Mouse (Mus musculus) spleen, postnatal 36 days (tissue): ENCODE results near the gene Vps52.

Experiments used
- DNase-seq, 2 experiments: peaks; one replicate each; pipeline ENCODE4 v3.0.0; 2022; ENCODE audit warnings: low spot score in 2 of 2, mixed read lengths in 1 of 2

Vps52 gene

DNA sequence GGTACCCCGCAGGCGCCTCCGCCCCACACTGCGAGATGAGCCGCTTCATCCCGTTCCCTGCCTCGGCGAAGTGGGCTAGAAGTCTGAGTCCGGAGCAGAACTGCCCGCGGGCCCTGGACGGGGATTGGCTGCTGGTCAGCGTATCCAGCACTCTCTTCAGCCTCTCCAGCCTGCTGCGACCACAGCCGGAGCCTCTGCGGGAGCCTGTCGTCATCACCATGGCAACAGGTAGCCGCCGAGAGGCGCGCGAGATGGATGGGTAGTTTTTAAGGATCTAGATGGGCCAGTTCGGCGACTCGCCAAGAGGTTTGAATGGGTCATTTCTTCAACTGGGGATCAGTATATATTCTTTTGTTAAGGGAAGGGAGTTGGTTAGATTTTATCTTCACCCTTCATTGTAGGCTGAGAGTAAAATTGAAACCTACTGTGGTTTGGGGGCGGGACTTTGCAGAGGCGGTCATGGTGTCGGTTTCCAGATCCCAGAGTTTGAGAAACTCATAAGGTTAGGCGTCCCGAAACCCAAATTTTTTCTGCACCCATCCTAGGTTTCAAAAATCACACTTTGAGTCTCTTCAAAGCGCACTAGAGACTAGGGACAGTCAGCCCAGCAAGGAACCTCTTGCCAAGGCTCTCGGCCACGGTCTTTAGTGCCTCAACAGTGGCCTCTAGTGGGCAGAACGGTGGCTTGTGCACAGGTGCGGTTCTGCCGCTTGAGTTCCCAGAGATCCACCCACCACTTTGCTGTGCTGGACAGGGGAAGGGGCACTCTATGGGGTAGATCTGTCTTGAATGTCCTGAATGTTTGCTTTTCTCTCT is 35.1 kb upstream of the Vps52 start:
- peak; percentile 84 to 85 for DNase-seq

GRCm38 (mm10) chr17:33921361-33921760 is 34.3 kb upstream of the Vps52 start:
- DNase-seq, result no peak

DNA sequence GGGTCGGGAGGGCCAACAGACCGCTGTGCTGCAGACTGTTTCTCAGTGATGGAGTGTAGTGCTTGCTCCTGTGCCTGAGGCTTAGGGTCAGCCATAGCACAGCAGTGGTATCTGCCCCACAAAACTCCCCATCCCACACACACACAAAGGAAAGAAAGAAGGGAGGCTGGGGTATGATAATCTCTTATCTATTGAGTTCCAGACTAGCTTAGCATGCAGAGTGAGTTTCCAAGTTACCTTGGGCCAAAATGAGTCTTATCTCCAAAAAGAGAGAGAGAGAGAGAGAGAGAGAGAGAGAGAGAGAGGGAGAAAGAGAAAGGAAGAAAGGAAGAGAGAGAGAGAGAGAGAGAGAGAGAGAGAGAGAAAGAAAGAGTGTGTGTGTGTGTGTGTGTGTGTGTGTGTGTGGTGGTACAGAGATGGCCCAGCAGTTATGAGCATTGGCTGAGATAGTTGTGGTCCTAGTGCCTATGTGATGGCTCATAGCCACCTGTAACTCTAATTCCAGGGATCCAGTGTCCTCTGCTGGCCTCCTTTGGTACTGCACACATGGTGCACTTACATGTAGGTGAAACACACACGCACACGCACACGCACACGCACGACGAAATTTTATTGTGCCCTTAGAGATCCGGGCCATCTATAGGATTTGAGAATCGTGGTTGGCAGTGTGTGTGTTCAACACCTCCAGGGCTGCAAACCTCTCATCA is 30.9 kb upstream of the Vps52 start:
- no peak for DNase-seq

GRCm38 (mm10) chr17:33925406-33926116 is 30.1 kb upstream of the Vps52 start:
- DNase-seq, result no peak

GRCm38 (mm10) chr17:33926207-33926932 is 29.2 kb upstream of the Vps52 start:
- DNase-seq, result no peak

- DNase-seq, result no peak
These were observed 27.2 kb upstream of the Vps52 start for GRCm38 (mm10) chr17:33928251-33928947.

DNA sequence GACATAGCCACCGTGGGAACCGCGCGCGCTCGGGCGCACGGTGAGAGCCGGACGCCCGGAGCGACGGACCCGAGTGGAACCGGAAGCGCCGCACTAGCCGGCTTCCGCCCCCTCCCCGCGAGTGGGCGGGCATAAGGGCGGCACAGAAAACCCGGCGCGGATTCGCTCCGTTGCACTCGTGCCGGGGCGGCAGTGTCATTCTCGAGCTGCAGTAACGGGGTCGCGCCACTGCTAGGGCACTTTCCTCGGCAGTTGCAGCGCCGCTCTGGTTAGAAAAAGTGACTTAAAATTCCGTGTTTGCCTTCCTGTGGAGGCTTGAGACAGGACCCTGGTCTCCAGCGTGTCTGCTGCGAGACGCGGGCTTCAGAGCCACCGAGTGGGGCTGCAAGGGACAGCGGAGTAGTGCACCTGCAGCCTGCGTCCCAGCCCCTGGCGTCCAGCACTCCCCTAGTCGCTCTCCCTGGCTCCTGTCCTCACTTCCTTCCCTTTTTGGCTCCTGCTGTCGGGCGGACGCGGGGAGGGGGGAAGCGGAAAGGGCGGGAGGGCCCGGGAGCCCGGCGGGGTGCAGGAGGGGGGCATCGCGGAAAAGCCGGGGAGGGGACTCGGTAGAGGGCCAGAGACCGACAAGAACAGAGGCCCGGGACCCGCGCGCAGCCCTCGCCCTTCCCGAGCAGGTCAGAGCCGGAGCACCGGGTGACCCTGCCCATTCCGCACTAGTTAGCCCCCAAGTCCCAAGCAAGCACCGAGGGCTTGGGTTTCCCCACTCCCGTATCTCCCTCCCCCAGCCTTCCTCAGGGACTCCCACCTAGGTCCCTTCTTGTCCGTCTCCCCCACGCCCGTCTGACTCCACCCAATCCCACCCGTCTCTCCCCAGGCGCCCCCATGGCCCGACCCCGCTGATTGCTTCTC is 26.0 kb upstream of the Vps52 start, which contains the start of gene Rgl2:
Gene Rgl2 (plus strand): TSS at position 173 of the 909 bp plus-strand sequence.
- DNase-seq, result peak; percentile 88 to 91

DNA sequence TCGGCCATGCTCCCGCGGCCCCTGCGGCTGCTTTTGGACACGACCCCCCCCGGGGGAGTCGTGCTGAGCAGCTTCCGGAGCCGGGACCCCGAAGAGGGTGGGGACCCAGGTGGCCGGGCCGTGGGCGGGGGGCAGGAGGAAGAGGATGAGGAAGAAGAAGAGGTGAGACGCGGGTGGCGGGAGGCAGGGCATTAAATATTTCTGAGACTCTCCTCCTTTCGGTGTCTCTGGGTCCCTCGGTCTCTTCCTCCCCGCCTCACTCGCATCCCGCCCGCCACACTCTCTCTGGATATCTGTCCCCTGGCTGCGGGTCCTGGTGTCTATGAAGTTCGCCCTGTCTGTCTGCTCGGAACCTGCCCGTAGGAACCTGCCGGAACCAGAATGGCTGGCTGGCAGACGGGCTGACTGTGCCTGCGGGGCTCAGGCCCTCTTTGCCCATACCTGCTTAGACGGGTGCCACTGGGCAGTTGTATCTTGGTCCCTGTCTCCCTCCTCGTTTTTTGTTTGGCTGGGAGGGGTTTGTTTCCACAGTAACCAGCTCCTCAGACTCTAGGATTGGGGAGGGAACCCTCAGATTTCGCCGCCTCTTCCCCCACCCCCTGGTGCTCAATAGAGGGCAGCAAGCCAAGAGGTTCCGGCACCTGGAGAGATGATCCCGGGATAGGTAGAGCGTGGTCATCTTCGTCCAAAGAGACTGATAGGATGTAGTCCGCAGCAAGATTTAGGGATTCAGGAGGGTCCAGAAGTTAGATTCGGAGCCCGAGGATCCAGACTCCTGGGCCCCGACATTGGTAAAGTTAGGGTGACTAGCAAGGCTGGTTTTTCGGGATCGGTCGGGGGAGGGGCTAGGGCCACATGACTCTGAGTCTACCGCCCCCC is 25.1 kb upstream of the Vps52 start:
- DNase-seq, result peak; percentile 69 to 72

GRCm38 (mm10) chr17:33931159-33931866 is 24.3 kb upstream of the Vps52 start:
- DNase-seq, result no peak

DNA sequence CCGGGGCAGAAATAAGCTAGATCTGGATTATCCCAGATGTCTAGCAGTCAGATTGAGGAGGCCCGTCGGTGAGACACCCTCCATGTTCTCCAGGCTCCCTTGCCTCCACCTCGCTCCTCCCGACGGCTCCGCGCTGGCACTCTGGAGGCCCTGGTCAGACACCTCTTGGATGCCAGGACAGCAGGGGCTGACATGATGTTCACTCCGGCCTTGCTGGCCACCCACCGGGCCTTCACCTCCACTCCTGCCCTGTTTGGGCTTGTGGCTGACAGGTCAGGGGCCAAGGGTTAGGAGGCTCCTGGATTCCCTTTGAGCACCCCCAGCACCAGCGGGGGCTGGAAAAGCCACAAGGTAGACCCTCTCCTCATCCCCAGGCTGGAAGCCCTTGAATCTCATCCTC is 23.7 kb upstream of the Vps52 start:
- no peak for DNase-seq

DNA sequence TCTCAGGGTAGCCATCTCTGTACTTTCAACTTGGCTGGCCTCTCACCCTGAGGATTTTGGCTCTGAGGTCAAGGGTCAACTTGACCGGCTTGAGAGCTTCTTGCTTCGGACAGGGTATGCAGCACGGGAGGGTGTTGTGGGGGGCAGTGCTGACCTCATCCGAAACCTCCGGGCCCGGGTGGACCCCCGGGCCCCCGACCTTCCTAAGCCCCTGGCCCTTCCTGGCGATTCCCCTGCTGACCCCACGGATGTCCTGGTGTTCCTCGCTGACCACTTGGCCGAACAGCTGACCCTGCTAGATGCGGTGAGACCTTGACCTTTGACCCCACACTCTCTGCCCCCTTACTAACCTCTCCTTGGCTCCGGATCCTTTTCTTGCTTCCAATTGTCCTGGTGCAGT is 23.2 kb upstream of the Vps52 start:
- no peak for DNase-seq

GRCm38 (mm10) chr17:33932970-33933369 is 22.6 kb upstream of the Vps52 start:
- no peak for DNase-seq

DNA sequence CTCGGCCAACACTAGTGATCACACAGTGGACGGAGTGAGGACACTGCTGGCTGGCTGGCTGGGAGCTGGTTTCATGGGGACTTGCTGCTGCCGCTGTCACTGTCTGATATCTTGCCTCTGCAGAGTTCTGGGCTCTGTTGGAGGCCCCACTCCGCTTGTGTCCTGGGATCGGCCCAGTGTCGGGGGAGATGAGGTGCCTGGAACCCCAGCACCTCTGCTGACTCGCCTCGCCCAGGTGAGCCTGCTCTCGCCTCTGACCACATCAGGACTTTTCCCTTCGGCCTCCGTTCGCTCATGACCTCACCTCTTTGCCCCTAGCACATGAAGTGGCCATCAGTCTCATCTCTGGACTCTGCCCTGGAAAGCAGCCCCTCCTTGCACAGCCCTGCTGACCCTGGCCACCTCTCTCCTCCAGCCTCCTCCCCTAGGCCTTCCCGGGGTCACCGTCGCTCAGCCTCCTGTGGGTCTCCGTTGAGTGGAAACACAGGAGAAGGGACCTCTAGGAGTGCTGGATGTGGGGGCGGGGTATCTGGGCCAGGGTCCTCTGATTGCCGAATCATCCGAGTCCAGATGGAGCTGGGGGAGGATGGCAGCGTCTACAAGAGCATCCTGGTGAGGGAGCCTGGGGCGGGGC is 20.1 kb upstream of the Vps52 start:
- no peak for DNase-seq

DNA sequence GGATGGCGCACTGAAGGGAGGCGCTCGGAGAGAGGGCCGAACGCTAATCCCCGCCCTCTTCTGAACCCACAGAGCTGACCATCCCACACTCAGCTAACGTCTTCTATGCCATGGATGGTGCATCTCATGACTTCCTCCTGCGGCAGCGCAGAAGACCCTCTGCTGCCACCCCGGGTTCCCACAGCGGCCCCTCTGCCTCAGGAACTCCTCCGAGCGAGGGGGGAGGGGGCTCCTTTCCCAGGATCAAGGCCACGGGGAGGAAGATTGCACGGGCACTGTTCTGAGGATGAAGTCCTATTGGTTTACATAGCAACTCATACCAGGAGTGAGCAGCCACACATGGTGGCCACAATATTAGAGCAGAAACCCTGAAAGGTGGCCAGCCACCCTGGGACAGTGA is 18.6 kb upstream of the Vps52 start:
- no peak for DNase-seq

DNA sequence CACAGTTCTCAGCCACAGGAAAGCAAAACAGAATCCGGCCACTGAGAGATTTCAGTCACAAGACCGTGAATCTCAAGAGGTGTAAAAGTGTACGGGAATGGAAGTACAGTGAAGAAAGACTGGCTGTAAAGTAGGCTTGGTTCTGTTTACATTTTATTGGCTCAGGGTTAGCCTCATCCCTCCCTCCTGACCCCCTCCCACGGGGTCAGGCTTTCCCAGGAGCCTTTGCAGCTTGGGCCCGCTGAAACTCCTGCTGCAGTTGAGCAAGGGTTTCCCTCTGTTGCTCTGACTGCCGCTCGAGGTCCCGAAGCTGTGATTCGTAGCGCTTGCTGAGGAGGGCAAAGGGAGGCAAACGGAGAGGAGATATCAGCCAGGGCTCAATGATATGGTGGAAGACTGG is 16.8 kb upstream of the Vps52 start:
- no peak for DNase-seq

DNA sequence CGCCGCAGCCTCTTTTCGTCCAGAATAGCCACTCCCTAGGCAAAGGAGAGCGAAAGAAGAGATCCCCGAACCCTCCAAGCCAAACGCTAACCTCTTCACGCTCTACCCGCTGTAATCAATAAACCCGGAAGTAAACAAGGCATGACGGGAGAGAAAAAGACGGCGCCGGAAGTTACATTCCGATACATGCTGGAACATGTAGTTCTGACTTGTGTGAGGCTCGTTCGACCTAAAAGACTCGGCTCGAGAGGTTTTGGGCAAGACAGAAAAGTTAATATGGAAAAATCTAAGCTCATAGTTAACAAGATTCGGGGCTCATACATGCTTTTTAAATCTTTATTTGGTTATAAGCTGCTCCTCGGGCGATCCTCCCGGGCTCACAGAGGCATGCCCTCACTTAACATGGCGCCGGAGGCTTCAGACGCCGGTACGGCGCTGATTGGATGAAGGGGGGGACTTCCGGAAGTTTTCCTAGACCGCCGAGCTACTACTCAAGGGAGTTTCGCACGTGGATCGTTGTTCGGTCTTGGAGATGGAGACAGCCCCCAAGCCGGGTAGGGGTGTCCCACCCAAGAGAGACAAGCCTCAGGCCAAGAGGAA is 15.3 kb upstream of the Vps52 start, which contains the start of the genes Pfdn6 and Wdr46:
Gene Pfdn6 (minus strand): TSS at position 138 of the 600 bp plus-strand sequence.
Gene Wdr46 (plus strand): TSS at position 455 of the 600 bp plus-strand sequence.
- DNase-seq, result peak; percentile 82 to 88

DNA sequence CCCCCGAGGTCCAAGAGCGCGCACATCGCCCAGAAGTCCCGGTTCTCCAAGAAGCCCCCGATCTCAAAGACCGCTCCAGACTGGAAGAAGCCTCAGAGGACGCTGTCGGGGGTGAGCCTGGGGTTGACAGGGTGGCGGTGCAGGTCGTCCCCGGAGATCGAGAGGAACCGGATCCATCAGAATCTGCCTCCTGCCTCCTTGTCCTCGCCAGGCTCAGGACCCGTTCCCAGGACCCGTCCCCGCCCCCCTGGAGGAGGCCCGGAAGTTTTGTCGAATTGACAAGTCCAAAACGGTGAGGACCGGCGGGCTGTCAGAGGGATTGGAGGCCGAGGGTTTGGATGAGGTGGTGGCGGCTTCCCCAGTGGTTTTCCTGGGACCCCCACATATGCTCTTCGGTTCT is 14.6 kb upstream of the Vps52 start:
- DNase-seq, result no peak
